ENCODE assay signal across 17 mouse cellular contexts in the genomic region with DNA sequence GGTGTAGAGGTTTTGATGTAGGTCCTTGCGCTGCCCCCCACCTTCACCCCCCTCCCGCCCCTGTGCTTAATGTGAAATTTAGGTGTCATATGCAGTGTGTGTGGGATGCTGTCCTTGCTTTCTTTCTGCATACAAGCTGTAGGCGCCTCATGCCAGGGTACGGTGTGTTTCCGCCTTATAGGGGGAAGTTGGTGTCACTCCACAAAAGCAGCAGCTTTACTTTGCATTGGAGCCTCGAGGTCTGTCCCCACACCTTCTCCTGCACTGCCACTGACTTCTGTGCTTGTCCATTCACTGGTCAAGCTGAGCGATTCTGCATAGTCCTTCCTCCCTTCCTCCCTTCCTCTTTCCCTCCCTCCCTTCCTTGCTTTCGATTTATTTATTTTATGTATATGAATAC.
"Had no signal": no experiment of that assay in that cellular context is flagged by ENCODE, and none has a peak within 500 bp of the region (broad histone marks: within the 10 kb centered on the region; RNA-seq: fewer than 3 reads in every experiment).

No protein-coding gene starts in this region.

- H3K27ac ChIP-seq: midbrain, embryonic 10.5 days; midbrain, embryonic 12.5 days; neural tube, embryonic 13.5 days; neural tube, embryonic 15.5 days; stomach, embryonic 15.5 days; stomach, postnatal 0 days had no signal

- H3K4me1 ChIP-seq: midbrain, embryonic 12.5 days; neural tube, embryonic 13.5 days; neural tube, embryonic 15.5 days; stomach, embryonic 15.5 days had no signal

- H3K4me3 ChIP-seq: midbrain, embryonic 10.5 days; midbrain, embryonic 12.5 days; myocyte; neural tube, embryonic 13.5 days; neural tube, embryonic 15.5 days; stomach, embryonic 15.5 days had no signal

- H3K36me3 ChIP-seq: midbrain, embryonic 10.5 days; midbrain, embryonic 12.5 days; neural tube, embryonic 13.5 days; neural tube, embryonic 15.5 days; stomach, embryonic 15.5 days had no signal

- H3K27me3 ChIP-seq: midbrain, embryonic 12.5 days; neural tube, embryonic 13.5 days; neural tube, embryonic 15.5 days; stomach, embryonic 15.5 days had no signal

- H3K4me2 ChIP-seq: lung, embryonic 14.5 days; midbrain, embryonic 12.5 days; neural tube, embryonic 13.5 days; neural tube, embryonic 15.5 days; stomach, embryonic 15.5 days had no signal

- H3K9me3 ChIP-seq: midbrain, embryonic 10.5 days; neural tube, embryonic 15.5 days; stomach, embryonic 15.5 days had no signal

- ATAC-seq: midbrain, embryonic 16.5 days had no signal

- DNase-seq: lung, adult 18-20 months; lung, embryonic 14.5 days; lung, postnatal 10 days; lung, postnatal 4 days; midbrain, embryonic 14.5 days; right cerebral cortex, postnatal 14 days; thymus, adult 2 months; thymus, postnatal 25 days; thymus, postnatal 4 days had no signal

- H3K9ac ChIP-seq: lung, embryonic 14.5 days; midbrain, embryonic 12.5 days; neural tube, embryonic 13.5 days; neural tube, embryonic 15.5 days; stomach, embryonic 15.5 days had no signal
